Mouse (Mus musculus): ENCODE measurements around the gene Kif3b.
"Not testable (repeated sequence)": the region's sequence is repeated elsewhere in the genome, so short reads cannot be mapped to it uniquely, and the experiment has no call there.

Kif3b gene

DNA sequence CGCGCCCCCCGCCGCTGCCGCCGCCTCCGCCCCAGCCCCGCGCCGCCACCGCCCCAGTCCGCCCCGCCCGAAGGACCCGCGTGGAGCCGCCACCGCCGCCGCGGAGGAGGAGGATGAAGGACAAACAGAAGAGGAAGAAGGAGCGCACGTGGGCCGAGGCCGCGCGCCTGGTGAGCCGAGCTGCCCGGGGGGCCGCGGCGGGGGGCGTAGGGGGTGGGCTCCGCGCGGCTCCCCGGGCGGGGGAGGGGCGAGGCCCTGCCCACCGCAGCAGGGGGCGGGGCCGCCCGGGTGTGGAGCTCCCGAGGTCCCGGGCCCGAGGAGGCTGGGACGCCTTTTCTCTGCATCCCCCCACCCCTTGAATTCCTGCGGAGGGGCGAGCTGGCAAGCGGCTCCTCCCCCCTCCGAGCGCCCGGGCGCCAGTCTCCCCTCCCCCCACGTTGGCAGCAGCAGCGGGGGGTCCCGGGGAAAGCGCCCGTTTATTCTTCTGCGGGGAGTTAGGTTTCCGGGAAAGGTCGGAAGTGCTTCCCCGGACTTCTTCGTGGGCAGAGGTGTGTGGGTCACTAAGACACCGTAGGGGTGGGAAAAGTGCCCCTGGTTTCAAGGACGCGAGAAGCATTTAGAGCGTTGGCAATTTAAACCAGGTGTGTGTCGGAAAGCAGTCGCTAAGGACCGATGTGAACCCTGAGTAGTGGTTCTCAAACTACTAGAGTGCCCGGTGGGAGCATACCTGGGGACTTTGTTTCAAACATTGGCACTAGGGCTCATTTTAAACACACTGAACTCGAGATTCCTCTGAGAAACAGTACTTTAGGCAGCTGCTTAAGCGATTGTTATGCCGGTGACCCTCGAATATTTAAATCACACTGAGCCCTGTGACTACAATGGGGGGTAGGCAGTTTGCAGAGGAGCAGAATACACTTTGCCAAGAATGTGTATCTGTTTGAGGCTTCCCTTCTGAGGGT, 55.3 kb downstream of the Kif3b start:
- DNase-seq (ENCODE audit: low spot score): peak; percentile 86

DNA sequence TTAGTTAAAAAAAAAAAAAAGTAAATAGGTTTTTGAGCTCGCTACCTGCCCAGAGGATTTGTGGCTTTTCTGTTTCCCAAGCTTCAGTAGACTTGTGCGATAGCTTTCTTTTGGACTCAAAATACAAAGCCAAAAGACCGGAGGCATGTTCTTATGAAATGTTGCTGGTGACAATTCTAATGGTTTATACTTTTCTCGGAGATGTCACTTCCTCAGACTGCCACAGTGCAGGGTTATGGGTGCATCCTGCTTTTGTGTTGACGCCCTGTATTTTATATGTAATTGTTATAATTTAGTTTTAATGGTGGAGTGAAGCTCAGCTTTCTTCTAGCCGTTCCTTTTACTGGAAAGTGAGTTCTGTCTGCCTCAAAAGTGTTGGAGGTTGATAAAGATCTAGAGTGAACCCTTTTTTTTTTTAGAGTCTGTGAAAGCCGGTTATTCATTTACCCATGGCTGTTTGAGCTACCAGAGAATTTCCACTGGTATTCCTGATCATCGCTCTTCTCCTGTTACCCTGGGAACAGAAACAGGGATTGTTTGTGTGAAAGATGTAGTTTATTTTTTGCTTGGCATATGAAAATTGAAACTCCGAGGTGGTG, 56.1 kb downstream of the Kif3b start:
- DNase-seq (ENCODE audit: low spot score): no peak

DNA sequence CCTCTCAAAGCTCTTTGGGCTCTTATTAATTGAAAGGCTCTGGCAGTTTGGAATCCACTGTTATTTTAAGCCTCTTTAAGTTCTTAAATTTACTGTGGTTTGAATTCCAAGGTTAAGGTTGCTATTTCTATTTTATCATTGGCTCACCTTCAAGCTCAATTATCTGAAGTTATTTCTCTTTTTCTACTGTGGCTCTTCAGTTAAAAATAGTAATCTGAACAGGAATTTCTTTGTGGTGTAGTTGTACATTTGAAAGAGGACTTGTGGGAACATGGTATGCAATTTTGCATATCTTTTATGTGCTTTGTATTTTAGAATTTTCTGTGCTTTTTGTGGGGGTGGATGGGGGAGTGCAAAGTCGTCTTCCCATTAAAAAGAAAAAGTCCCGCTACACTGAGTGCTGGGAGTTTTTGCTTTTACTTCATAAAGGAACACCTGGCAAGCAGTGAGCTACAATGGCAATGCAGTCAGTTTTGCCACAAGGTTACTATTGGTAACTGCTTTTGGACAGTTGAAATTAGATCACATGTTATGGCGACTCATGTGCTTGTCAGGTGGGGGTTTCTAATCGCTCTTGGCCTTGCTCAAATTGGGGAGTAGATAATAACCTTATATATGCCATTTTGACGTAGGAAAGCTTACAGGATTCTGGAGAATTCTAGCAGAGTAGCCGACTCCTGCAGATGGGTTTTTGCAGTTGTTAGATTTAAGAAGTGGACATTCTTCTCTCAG, 57.1 kb downstream of the Kif3b start:
- DNase-seq (ENCODE audit: low spot score): no peak

DNA sequence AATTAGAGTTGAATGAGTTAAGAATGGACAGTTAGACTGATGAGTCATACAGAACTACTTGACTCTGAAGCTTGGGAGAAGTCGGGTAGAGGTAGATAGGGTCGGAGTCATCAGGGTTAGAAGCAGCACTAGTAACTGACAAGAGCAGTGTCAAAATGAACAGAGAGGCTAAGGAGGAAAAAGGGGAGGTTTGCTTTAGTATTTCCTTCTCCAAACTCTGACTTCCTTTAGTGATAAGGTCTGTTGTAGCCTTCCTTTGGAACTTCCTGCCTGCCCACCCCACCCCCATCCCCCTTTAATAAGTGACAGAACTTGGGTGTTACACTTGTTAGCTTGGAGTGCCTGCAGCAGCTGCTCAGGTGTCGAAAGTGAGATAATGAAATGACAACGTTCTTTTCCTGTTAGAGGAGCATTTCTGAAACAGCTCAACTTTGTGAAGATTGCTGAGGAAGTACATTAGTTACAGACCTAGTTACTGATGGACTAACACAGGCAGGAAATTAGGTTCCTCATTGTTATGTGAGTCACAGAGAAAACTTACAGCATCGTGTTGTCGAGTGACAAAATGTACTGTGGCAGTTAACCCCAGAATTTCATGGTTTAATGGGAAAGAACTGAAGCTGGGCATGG, 59.5 kb downstream of the Kif3b start:
- DNase-seq (ENCODE audit: low spot score): no peak

DNA sequence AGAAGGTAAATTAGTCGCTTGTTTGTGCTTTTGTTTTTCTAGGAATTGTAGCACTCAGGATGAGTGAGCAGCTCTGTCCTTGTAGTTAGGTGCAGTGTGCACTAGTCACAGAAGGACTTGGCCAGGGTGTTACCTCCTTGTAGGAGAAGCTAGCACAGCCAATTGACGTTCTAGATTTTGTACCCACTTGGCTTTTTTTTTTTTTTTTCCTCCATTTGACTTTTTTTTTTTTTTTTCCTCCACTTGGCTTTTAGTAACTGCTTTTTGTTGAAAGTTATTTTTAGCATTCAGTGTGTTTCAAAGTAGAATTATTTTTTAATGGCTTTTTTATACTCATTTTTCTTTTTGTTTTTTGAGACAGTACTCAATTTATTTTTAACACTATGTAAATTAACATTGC, 63.4 kb downstream of the Kif3b start:
- DNase-seq (ENCODE audit: low spot score): no peak

DNA sequence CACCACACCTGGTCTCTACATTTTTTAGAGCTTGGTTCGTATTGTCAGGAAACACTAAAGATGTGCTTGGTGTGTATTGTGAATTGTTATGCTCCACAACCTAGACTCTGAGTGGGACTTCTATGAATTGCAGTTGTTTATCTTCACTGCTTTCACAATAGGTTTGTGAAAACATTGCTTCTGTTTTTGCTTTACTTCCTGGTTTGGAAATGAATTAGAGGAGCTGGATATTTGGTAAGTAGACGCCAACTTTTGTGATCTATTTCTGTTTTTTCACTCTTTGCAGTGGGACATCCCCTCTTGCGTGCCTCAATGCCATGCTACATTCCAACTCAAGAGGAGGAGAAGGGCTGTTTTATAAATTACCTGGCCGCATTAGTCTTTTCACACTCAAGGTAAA, 65.6 kb downstream of the Kif3b start:
- DNase-seq (ENCODE audit: low spot score): no peak

DNA sequence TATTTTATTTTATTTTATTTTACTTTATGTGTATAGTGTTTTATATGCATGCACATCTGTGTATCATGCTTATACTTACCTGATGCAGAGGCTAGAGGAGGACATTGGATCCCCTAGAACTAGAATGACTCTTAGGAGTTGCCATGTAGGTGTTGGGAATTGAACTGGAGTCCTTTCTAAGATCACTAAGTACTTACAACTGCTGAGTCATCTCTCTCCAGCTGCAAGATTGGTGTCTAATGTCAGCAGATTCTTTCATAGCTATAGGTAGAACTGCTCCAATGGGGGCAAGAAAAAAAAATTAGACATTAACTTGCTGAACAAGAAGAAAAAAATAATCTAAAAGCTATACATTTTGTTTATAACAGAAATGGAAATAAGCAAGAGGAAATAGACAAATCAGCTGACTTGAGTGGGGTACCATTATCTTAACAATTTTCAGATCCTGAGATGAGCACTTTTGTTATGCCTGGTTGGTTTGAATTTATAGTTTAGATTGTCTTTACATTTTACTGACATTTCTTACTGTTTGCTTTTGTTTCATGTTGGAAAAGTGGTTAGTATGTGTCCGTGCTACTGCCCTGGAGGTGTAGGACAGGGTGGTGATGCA, 70.0 kb downstream of the Kif3b start:
- no peak for DNase-seq (ENCODE audit: low spot score)

DNA sequence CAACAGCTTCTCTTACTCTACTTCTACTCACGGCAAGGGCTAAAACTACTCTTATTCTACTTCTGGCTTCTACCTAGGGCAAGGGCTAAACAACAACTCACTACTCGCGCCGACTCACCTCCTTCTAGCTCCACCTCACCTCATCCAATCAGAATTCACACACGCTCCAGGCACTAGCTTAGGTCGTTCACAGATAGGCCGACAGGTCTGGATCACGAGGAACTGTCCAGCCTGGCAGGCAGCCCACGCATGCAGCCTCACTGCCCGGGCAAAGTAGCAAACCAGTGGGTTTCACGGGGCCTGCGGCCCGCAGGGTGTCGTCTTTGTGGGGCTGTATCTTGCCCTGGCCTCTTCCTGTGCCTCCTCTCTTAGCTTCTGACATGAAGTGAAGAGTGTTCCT, 73.3 kb downstream of the Kif3b start:
- not testable (repeated sequence) for DNase-seq (ENCODE audit: low spot score)

DNA sequence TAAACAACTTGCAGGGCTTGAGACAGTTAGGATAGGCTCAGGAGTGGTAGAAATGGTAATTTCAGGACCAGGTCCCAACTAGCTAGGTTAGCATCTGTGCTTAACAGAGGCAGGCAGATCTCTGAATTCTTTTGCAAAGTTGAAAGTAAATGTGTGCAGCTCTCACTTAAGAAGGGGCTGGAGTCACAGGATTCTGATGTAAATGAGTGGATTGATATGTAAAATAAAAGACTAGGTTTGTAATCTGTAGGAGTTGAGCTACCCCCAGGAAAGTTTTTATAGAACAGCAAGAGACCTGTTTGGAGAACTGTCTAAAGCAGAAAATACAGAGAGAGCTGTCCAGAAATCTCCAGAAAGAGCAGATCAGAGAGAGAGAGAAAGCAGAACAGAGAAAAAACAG, 79.7 kb downstream of the Kif3b start:
- no peak for DNase-seq (ENCODE audit: low spot score)

DNA sequence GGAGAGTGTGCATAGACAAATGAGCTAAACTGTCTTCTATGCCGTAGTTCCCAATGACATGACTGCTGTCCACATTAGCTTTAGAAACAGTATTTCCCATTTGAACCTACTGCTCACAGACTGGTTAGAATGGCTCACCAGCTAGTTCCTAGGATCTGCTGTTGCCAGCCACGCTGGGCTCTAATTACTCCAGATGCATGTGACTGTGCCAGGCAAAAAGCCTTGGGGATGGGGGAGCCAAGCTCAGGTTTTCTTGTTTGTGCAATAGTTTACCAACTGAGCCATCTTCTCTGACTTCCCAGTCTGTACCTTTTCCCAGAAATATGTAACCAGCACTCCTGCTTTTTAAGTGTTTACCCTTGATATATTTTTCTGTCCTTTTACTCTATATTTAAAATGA, 84.2 kb downstream of the Kif3b start:
- DNase-seq (ENCODE audit: low spot score): no peak

DNA sequence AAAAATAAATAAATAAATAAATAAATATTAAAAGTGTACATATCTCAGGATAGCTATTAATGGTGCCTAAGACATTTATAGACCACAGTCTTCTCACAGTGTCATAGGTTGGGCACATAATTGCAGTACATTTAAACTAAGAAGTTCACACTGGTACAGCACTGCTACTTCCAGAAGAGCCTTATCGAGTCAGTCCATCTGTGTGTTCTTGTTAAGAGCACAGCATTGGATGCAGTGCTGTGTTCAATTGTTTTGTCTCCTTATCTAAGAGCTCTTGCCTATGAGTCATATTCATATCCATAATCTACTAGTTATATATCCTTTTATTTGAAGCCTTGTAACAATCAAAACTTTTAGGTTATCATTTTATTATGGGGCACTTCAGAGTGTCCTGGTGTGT, 89.3 kb downstream of the Kif3b start:
- DNase-seq (ENCODE audit: low spot score): no peak

All from testis, postnatal 14 days (tissue).